Mouse (Mus musculus) midbrain, embryonic 14.5 days (tissue): ENCODE data around the gene Btbd9. TPM values are rescaled to one million over a fixed set of nuclear protein-coding genes. Genes with fewer than 3 reads are reported as not detected.

Experiments used
- ATAC-seq: fragments of 200-750 bp; cut with Nextera tagmentation; 2 replicates; pipeline ENCODE4 v1.8.0; 2017; ENCODE audit warnings: moderate number of reproducible peaks, moderate library complexity; ENCODE audit not compliant: low FRiP score, low TSS enrichment
- DNase-seq: peaks from one replicate; pipeline ENCODE4 v3.0.0-alpha.2; 2015
- H3K27ac ChIP-seq: fragments of 300-500 bp; sonication (generic); replicated peaks from 2 replicates; pipeline ENCODE4 v1.5.1; 2014; ENCODE audit warnings: mild to moderate bottlenecking, low read depth, low read length, moderate library complexity
- H3K27me3 ChIP-seq: fragments of 300-500 bp; sonication (generic); 2 replicates; pipeline ENCODE4 v1.6.1; 2014; ENCODE audit warnings: low read length, control low read depth, mixed read lengths; ENCODE audit not compliant: control insufficient read depth, insufficient read depth
- H3K36me3 ChIP-seq: fragments of 300-500 bp; sonication (generic); 2 replicates; pipeline ENCODE4 v1.6.1; 2014; ENCODE audit warnings: low read length, control low read depth; ENCODE audit not compliant: control insufficient read depth, insufficient read depth
- H3K4me1 ChIP-seq: fragments of 300-500 bp; sonication (generic); 2 replicates; pipeline ENCODE4 v1.6.1; 2014; ENCODE audit warnings: mild to moderate bottlenecking, antibody characterized with exemption, low read length, control low read depth; ENCODE audit not compliant: control insufficient read depth, insufficient read depth
- H3K4me2 ChIP-seq: fragments of 300-500 bp; sonication (generic); 2 replicates; pipeline ENCODE4 v1.6.1; 2014; ENCODE audit warnings: mild to moderate bottlenecking, low read length, moderate library complexity
- H3K4me3 ChIP-seq: fragments of 300-500 bp; sonication (generic); replicated peaks from 2 replicates; pipeline ENCODE4 v1.5.1; 2014; ENCODE audit warnings: low read depth, low read length
- H3K9ac ChIP-seq: fragments of 300-500 bp; sonication (generic); replicated peaks from 2 replicates; pipeline ENCODE4 v1.6.1; 2014; ENCODE audit warnings: mild to moderate bottlenecking, low read length, moderate library complexity
- H3K9me3 ChIP-seq: fragments of 300-500 bp; sonication (generic); 2 replicates; pipeline ENCODE4 v1.6.1; 2016; ENCODE audit warnings: low read length, control low read depth, mixed read lengths; ENCODE audit not compliant: control insufficient read depth
- WGBS: fragments of 180-500 bp; shearing (Covaris S2); extraction: QIAGEN DNeasy Blood & Tissue Kit; methylation state at CpG from one replicate; pipeline ENCODE4 v1.1.7; 2014; 5-methylcytosine and 5-hydroxymethylcytosine counted together
- polyA plus RNA-seq: library from polyadenylated mRNA; unstranded; fragments of >200 nt; fragmentation: Nextera tagmentation; extraction: Ambion mirVana; gene quantifications from 2 replicates; pipeline ENCODE4 v1.2.1, GENCODE M21; 2014

Btbd9 gene
- polyA plus RNA-seq, 1 experiment from 2014 or later: 140 TPM

DNA sequence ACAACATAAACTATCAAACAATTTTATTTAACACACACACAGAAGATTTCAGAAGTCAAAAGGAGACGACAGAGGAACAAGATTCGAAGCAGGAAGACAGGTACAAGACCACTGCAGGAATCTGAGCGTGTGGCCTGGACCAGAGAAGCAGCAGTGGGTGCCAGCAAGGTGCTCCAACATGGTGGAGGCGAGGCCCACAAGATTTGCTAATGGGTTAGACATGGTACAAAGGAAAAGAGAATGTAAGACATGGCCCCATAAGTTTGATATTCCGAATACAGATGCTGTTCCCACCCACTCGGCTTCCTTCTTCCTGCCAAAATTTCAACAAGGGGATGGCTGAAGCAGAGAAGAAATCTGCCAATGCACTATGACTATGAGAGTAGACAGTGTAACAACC is 94.5 kb downstream of the Btbd9 start:
- H3K9me3 ChIP-seq: no peaks in the 10 kb centered on the region
- no peak overlapping the region for H3K9ac ChIP-seq
- H3K27me3 ChIP-seq: no peaks in the 10 kb centered on the region
- H3K4me3 ChIP-seq: no peak overlapping the region
- H3K4me2 ChIP-seq: no peak overlapping the region
- ATAC-seq: no peak
- no peak for DNase-seq
- 95% methylated on average over 6 of the region's 6 CpGs for WGBS
- H3K36me3 ChIP-seq: peaks cover 6% of the 10 kb centered on the region; the same call in 1 of the 2 replicates
- 0 out of 2 replicates have a peak, but pooled peaks cover 4% of the 10 kb centered on the region for H3K4me1 ChIP-seq
- no peak overlapping the region for H3K27ac ChIP-seq

DNA sequence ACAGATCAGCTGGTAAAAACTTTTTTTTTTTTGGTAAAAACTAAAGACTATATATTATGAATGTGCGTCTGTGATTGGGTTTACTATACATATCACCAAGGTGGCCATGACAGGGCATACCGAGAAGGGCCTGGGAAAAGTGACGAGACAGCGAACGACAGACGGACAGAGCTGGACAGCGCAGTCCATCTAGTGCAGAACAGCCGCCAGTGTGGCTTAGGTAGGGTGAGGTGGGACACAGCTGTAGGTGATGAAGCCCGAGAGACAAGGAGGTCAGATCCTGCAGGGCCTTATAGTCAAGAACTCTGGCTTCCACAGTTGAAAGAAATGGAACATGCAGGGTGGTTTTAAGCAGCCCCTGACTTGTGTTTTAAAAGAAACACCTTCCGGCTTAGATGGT is 94.9 kb downstream of the Btbd9 start:
- no peak overlapping the region for H3K4me3 ChIP-seq
- WGBS: 96% methylated on average over 10 of the region's 10 CpGs
- no peak overlapping the region for H3K4me2 ChIP-seq
- H3K9ac ChIP-seq: no peak overlapping the region
- 0 out of 2 replicates have a peak, but pooled peaks cover 4% of the 10 kb centered on the region for H3K4me1 ChIP-seq
- H3K9me3 ChIP-seq: no peaks in the 10 kb centered on the region
- H3K27ac ChIP-seq: no peak overlapping the region
- peaks cover 6% of the 10 kb centered on the region; the same call in 1 of the 2 replicates for H3K36me3 ChIP-seq
- DNase-seq (no peak), ATAC-seq (no peak)
- H3K27me3 ChIP-seq: no peaks in the 10 kb centered on the region

DNA sequence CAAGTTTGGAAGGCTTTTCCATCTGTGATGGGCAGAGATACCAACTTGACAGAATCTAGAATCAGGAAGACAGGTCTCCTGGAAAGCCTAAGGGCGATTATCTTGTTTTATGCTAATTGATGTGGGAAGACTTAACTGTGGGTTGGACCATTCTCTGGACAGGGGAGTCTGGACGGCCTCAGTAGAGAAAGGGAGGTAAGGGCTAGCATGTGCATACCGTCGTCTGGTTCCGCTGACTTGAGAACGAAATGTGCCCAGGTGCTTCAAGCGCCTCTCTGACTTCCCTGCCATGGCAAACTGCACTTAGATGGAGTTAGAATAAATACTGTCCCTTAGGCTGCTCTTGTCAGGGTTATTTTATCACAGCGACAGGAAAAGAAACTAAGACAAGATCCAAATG is 95.9 kb downstream of the Btbd9 start:
- ATAC-seq: no peak
- Histone ChIP-seq H3K36me3 (peaks cover 6% of the 10 kb centered on the region; the same call in 1 of the 2 replicates), H3K4me3 (no peak overlapping the region), H3K9ac (no peak overlapping the region), H3K9me3 (no peaks in the 10 kb centered on the region), H3K4me1 (0 out of 2 replicates have a peak, but pooled peaks cover 6% of the 10 kb centered on the region), H3K4me2 (no peak overlapping the region), H3K27ac (no peak overlapping the region), H3K27me3 (no peaks in the 10 kb centered on the region)
- 91% methylated on average over 8 of the region's 8 CpGs for WGBS
- DNase-seq: no peak

DNA sequence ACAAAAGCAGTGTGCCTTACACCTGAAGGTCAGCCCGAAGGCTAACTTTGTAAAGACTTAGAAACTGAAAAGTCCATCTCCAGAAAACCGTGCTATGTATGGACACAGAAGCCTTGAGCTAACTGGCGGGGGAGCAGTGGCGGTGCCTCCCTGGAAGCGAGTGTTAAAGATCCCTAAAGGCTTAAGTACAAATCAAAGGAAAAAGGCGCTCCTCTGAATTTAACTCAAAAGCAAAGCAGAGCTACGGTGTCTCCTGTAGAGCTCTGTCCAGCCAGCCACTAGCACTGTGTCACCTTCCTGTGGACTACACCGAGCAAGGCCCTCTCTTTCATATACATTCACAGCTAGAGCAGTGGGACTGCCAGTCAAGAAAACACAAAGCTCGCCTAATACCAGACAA is 98.1 kb downstream of the Btbd9 start:
- WGBS: 52% methylated on average over 9 of the region's 9 CpGs
- 0 out of 2 replicates have a peak overlapping the region, but pooled peaks have one; percentile 33 for H3K27ac ChIP-seq
- 0 out of 2 replicates have a peak, but pooled peaks cover 7% of the 10 kb centered on the region for H3K4me1 ChIP-seq
- H3K9me3 ChIP-seq: no peaks in the 10 kb centered on the region
- H3K27me3 ChIP-seq: no peaks in the 10 kb centered on the region
- DNase-seq: no peak
- no peak for ATAC-seq
- no peak overlapping the region for H3K4me2 ChIP-seq
- no peak overlapping the region for H3K4me3 ChIP-seq
- peaks cover 6% of the 10 kb centered on the region; the same call in 1 of the 2 replicates for H3K36me3 ChIP-seq
- H3K9ac ChIP-seq: no peak overlapping the region

DNA sequence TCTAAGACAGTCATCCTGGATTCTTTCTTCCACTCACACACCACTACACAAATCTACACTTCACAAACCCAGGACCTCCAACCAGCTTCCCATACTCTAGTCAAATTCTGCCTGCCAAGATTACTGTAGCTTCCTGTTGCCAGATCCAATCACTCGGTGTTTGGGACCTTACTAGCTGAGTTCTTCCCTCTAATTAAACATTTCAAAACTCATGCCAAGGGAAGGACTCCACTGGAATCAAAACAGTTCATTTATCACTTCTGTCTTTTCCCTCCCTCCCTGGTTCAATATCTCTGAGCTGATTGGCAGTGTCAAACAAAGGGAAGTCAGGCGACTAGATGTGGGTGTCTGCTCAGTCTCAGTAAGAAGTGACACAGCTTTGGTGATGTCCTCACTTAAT is 101.7 kb downstream of the Btbd9 start:
- WGBS: 73% methylated on average over 2 of the region's 2 CpGs
- no peaks in the 10 kb centered on the region for H3K27me3 ChIP-seq
- no peaks in the 10 kb centered on the region for H3K36me3 ChIP-seq
- peaks cover 27% of the 10 kb centered on the region for H3K4me1 ChIP-seq
- DNase-seq: no peak
- no peak overlapping the region for H3K9ac ChIP-seq
- H3K9me3 ChIP-seq: no peaks in the 10 kb centered on the region
- no peak overlapping the region for H3K27ac ChIP-seq
- H3K4me3 ChIP-seq: no peak overlapping the region
- no peak overlapping the region for H3K4me2 ChIP-seq
- ATAC-seq: no peak

DNA sequence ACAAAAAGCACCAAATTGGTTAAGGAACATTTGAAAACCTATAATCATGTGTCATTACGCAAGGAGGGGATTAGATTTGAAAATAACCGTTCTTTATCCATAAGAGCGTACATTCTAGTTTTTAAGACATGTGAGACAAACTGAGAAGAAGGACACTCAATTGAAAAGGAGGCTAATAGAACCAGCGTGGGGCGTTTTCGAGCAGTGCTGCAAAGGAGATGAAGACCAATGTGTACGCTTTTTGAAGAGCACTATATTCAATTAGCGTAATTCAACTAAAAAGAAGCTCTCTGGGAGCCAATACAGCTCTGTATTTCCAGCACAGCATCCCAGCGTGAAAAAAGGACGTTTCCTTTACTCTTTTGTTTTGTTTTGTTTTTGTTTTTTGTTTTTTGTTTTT is 103.5 kb downstream of the Btbd9 start:
- 94% methylated on average over 10 of the region's 10 CpGs for WGBS
- no peak overlapping the region for H3K4me2 ChIP-seq
- ATAC-seq (no peak), DNase-seq (no peak)
- no peak overlapping the region for H3K27ac ChIP-seq
- peaks cover 37% of the 10 kb centered on the region for H3K4me1 ChIP-seq
- no peak overlapping the region for H3K9ac ChIP-seq
- no peaks in the 10 kb centered on the region for H3K27me3 ChIP-seq
- H3K4me3 ChIP-seq: no peak overlapping the region
- no peaks in the 10 kb centered on the region for H3K9me3 ChIP-seq
- H3K36me3 ChIP-seq: no peaks in the 10 kb centered on the region

DNA sequence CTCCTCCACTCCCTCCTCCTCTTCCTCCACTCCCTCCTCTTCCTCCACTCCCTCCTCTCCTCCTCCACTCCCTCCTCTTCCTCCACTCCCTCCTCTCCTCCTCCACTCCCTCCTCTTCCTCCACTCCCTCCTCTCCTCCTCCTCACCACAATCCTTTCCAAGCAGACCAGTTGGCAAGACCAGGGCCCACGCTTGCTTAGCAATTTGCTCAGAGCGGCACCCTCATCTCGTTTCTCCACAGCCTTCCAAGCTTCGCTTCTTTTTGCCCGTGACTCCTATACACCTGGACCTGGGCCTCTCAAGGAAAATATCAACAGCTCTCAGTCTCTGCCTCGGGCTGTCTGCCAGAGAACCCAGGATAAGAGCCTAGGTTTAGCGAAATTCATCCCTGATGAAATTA is 104.8 kb downstream of the Btbd9 start:
- H3K4me1 ChIP-seq: peaks cover 42% of the 10 kb centered on the region
- WGBS: 75% methylated on average over 7 of the region's 7 CpGs
- no peak overlapping the region for H3K4me3 ChIP-seq
- H3K9me3 ChIP-seq: no peaks in the 10 kb centered on the region
- no peak overlapping the region for H3K9ac ChIP-seq
- no peak overlapping the region for H3K4me2 ChIP-seq
- DNase-seq (no peak), ATAC-seq (no peak)
- H3K27me3 ChIP-seq: no peaks in the 10 kb centered on the region
- no peaks in the 10 kb centered on the region for H3K36me3 ChIP-seq
- H3K27ac ChIP-seq: no peak overlapping the region

DNA sequence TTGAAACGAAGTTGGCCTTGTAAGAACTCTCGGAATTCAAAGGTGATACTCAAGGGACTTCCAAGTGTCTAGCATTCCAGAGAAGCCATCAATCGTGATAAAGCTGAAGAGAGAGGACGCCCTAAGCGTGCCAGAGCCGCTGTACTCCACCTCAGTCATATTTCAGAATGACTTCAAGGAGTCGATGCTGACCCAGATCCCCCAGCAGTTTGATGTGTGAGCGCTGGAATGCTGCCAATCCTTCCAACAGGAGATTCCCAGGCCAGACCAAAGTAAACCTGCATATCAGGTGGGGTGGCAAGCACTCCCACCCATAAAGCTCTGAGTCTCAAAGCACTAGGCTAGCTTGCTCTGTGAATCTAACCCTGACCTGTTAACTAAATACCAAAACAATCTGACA is 105.5 kb downstream of the Btbd9 start:
- no peak overlapping the region for H3K9ac ChIP-seq
- H3K4me1 ChIP-seq: peaks cover 42% of the 10 kb centered on the region
- no peaks in the 10 kb centered on the region for H3K9me3 ChIP-seq
- no peaks in the 10 kb centered on the region for H3K27me3 ChIP-seq
- H3K4me2 ChIP-seq: no peak overlapping the region
- no peaks in the 10 kb centered on the region for H3K36me3 ChIP-seq
- WGBS: 56% methylated on average over 8 of the region's 8 CpGs
- peak overlapping the region; percentile 57 for H3K27ac ChIP-seq
- no peak overlapping the region for H3K4me3 ChIP-seq
- ATAC-seq: no peak
- peak; percentile 42 for DNase-seq

DNA sequence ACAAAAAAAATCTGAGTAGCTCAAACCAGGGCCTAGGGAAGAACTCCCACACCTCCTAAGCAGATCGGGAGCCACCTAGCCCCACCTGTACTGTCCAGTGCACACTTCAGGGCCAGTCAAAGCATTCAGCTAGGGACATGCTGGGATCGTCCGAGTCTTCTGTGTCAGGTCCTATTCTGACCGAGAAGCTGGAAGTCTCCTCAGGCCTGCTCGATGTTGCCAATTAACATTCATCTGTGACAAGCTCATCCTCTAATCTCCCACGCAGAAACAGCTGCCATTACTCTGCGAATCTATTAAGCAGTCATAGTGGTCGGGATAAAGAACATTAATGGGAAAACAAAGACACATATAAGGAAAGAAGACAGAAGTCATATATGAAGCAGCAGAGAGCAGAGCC is 106.0 kb downstream of the Btbd9 start:
- Histone ChIP-seq H3K4me1 (peaks cover 39% of the 10 kb centered on the region), H3K9me3 (no peaks in the 10 kb centered on the region), H3K27me3 (no peaks in the 10 kb centered on the region), H3K9ac (no peak overlapping the region), H3K36me3 (no peaks in the 10 kb centered on the region), H3K4me2 (no peak overlapping the region), H3K27ac (peak overlapping the region; percentile 57), H3K4me3 (no peak overlapping the region)
- DNase-seq (peak; percentile 31), ATAC-seq (no peak)
- 22% methylated on average over 8 of the region's 8 CpGs for WGBS
